Mouse (Mus musculus) adrenal gland (tissue): Measurements from ENCODE around the gene Gnb2.

Source experiments
- intact Hi-C: fragments of 180-260 bp; cut with DNase I; formaldehyde crosslinking; loops from one replicate; pipeline ENCODE4 v1.15.1; 2025

Gnb2 gene

GRCm38 (mm10) chr5:137523396-137524250 lies 9.7 kb downstream of the Gnb2 start:
- intact Hi-C loops: no loop called here

- intact Hi-C loops: no loop called here
These were observed 10.6 kb downstream of the Gnb2 start for GRCm38 (mm10) chr5:137522711-137523110.

GRCm38 (mm10) chr5:137521861-137522260 lies 11.4 kb downstream of the Gnb2 start:
- intact Hi-C loops: no loop called here

- intact Hi-C loops: loop anchor here (5.0 kb wide), 1 partner anchor 57 kb away; no protein-coding TSS in a partner anchor
These were observed 13.4 kb downstream of the Gnb2 start for GRCm38 (mm10) chr5:137519691-137520550.

- intact Hi-C loops: loop anchor here (5.0 kb wide), 1 partner anchor 59 kb away; no protein-coding TSS in a partner anchor
These were observed 14.9 kb downstream of the Gnb2 start, which contains the start of gene Gigyf1 for GRCm38 (mm10) chr5:137518436-137518835. Gigyf1 (plus strand) TSS chr5:137518548.

- intact Hi-C loops: loop anchor here (5.0 kb wide), 1 partner anchor 62 kb away; no protein-coding TSS in a partner anchor
These were observed 18.5 kb downstream of the Gnb2 start for GRCm38 (mm10) chr5:137514811-137515210.

GRCm38 (mm10) chr5:137513951-137514721 lies 19.2 kb downstream of the Gnb2 start:
- intact Hi-C loops: no loop called here

GRCm38 (mm10) chr5:137512847-137513794 lies 20.2 kb downstream of the Gnb2 start:
- intact Hi-C loops: no loop called here

- intact Hi-C loops: no loop called here
These were observed 21.6 kb downstream of the Gnb2 start for GRCm38 (mm10) chr5:137511706-137512105.

- intact Hi-C loops: no loop called here
These were observed 22.5 kb downstream of the Gnb2 start for GRCm38 (mm10) chr5:137510573-137511390.

- intact Hi-C loops: no loop called here
These were observed 23.3 kb downstream of the Gnb2 start for GRCm38 (mm10) chr5:137510014-137510501.

GRCm38 (mm10) chr5:137504041-137504440 lies 29.3 kb downstream of the Gnb2 start:
- intact Hi-C loops: loop anchor here (10.0 kb wide), 1 partner anchor 169 kb away; the partner anchor contains the start of gene Slc12a9

- intact Hi-C loops: loop anchor here (10.0 kb wide), 1 partner anchor 168 kb away; the partner anchor contains the start of gene Slc12a9
These were observed 30.6 kb downstream of the Gnb2 start for GRCm38 (mm10) chr5:137502667-137503110.

- intact Hi-C loops: loop anchor here (10.0 kb wide), 1 partner anchor 167 kb away; the partner anchor contains the start of gene Slc12a9
These were observed 31.3 kb downstream of the Gnb2 start, which contains the start of gene Pop7 for GRCm38 (mm10) chr5:137501709-137502666. Pop7 (minus strand) TSS chr5:137502518.

- intact Hi-C loops: loop anchor here (10.0 kb wide), 1 partner anchor 165 kb away; the partner anchor contains the start of gene Slc12a9
These were observed 33.1 kb downstream of the Gnb2 start for GRCm38 (mm10) chr5:137500186-137500585.

- intact Hi-C loops: no loop called here
These were observed 39.5 kb downstream of the Gnb2 start for GRCm38 (mm10) chr5:137493831-137494230.

GRCm38 (mm10) chr5:137491559-137491958 lies 41.8 kb downstream of the Gnb2 start:
- intact Hi-C loops: no loop called here
